Comparison of ENCODE assay signal across 7 mouse cellular contexts in genomic region chr7:46218415-46218814, GRCm38 (mm10). TPM values are rescaled to one million over a fixed set of nuclear protein-coding genes. Genes with fewer than 3 reads are reported as not detected.
DNase-seq lines count a peak whose midpoint lies in the region; ATAC-seq lines count a peak whose summit lies in the region.

No protein-coding gene starts in this region.

- DNase-seq in A20 (ENCODE audit: low read depth, low spot score) (peak; percentile 34), R1 (ENCODE audit: low read depth, low spot score) (peak; percentile 52)
- DNase-seq in hindbrain, embryonic 11.5 days (ENCODE audit: low spot score), result peak; percentile 64
- peak; percentile 23 for DNase-seq in yolk sac, embryonic 10.5 days (ENCODE audit: low spot score)
- DNase-seq in gastrocnemius, adult 8-10 months (ENCODE audit: low spot score in 2 of 2), result no peak
- no peak for DNase-seq in layer of hippocampus, postnatal 36 days

- H3K9me3 ChIP-seq in hindbrain, embryonic 11.5 days (ENCODE audit: control insufficient read depth, low read length), result no peaks in the 10 kb centered on the region
- no peaks in the 10 kb centered on the region for H3K9me3 ChIP-seq in liver, embryonic 12.5 days (replicated peaks)

- no peaks in the 10 kb centered on the region for H3K4me1 ChIP-seq in hindbrain, embryonic 11.5 days (replicated peaks; ENCODE audit: control insufficient read depth, insufficient read depth, low read length)
- peaks cover 5% of the 10 kb centered on the region for H3K4me1 ChIP-seq in liver, embryonic 12.5 days

- no peak overlapping the region for H3K4me2 ChIP-seq in hindbrain, embryonic 11.5 days (replicated peaks; ENCODE audit: low read depth, low read length)
- H3K4me2 ChIP-seq in liver, embryonic 12.5 days, result no peak overlapping the region

- H3K4me3 ChIP-seq in hindbrain, embryonic 11.5 days (ENCODE audit: low read depth, low read length), result no peak overlapping the region
- no peak overlapping the region for H3K4me3 ChIP-seq in liver, embryonic 12.5 days

- H3K9ac ChIP-seq in hindbrain, embryonic 11.5 days (ENCODE audit: low read depth, low read length), result no peak overlapping the region
- H3K9ac ChIP-seq in liver, embryonic 12.5 days, result no peak overlapping the region

- peak; percentile 63 for ATAC-seq in hindbrain, embryonic 11.5 days (ENCODE audit: low FRiP score)
- peak; percentile 54; the same call in 1 of the 2 replicates for ATAC-seq in liver, embryonic 12.5 days

- H3K36me3 ChIP-seq in hindbrain, embryonic 11.5 days (ENCODE audit: control insufficient read depth, insufficient read depth, low read length), result no peaks in the 10 kb centered on the region
- H3K36me3 ChIP-seq in liver, embryonic 12.5 days, result no peaks in the 10 kb centered on the region

- 13% methylated on average over 11 of the region's 11 CpGs for WGBS in hindbrain, embryonic 11.5 days
- 16% methylated on average over 11 of the region's 11 CpGs for WGBS in liver, embryonic 12.5 days (ENCODE audit: insufficient replicate concordance)

- H3K27ac ChIP-seq in hindbrain, embryonic 11.5 days (ENCODE audit: low read depth, low read length), result no peak overlapping the region
- no peak overlapping the region for H3K27ac ChIP-seq in liver, embryonic 12.5 days

- H3K27me3 ChIP-seq in hindbrain, embryonic 11.5 days (ENCODE audit: control insufficient read depth, insufficient read depth, low read length), result no peaks in the 10 kb centered on the region
- H3K27me3 ChIP-seq in liver, embryonic 12.5 days (replicated peaks), result peaks cover 33% of the 10 kb centered on the region

RNA-seq across cellular contexts. Expression of gene Ush1c, which starts 19.9 kb away (rescaled TPM):
- polyA plus RNA-seq in hindbrain, embryonic 11.5 days (2014; fragmentation: Nextera tagmentation; extraction: Ambion mirVana), result 3.0 and 3.4 TPM in 2 replicates
- polyA plus RNA-seq in liver, embryonic 12.5 days (2016; fragmentation: Nextera tagmentation; extraction: Ambion mirVana), result 0.11 TPM in 1 of 2 replicates, not detected in the other
- total RNA-seq in gastrocnemius, adult 8-10 months (2022), result 10 to 100 TPM in 1 of 4 experiments, 1 to 10 TPM in 3; 5.6 to 11.4 (median 7.0) TPM
- total RNA-seq in layer of hippocampus, postnatal 36 days (2021), result under 1 TPM; 0.15 to 0.50 TPM

RNA-seq across cellular contexts. Expression of gene Otog, which starts 22.4 kb away (rescaled TPM):
- 0.45 and 0.71 TPM in 2 replicates for polyA plus RNA-seq in hindbrain, embryonic 11.5 days (2014; fragmentation: Nextera tagmentation; extraction: Ambion mirVana)
- not detected in 2 replicates for polyA plus RNA-seq in liver, embryonic 12.5 days (2016; fragmentation: Nextera tagmentation; extraction: Ambion mirVana)
- total RNA-seq in gastrocnemius, adult 8-10 months (2022), result under 1 TPM; 0.39 to 0.88 (median 0.65) TPM
- total RNA-seq in layer of hippocampus, postnatal 36 days (2021), result under 1 TPM; 0.12 to 0.23 TPM

RNA-seq across cellular contexts. Expression of gene Abcc8, which starts 38.6 kb away (rescaled TPM):
- 1.4 and 1.8 TPM in 2 replicates for polyA plus RNA-seq in hindbrain, embryonic 11.5 days (2014; fragmentation: Nextera tagmentation; extraction: Ambion mirVana)
- 0.20 and 0.33 TPM in 2 replicates for polyA plus RNA-seq in liver, embryonic 12.5 days (2016; fragmentation: Nextera tagmentation; extraction: Ambion mirVana)
- total RNA-seq in gastrocnemius, adult 8-10 months (2022), result 1 to 10 TPM; 3.0 to 6.3 (median 4.2) TPM
- 10 to 100 TPM; 50.7 to 59.2 TPM for total RNA-seq in layer of hippocampus, postnatal 36 days (2021)

Comparison
In these comparisons a context has a peak if more than half of its experiments do, and no peak if none do; other contexts are left out.
1. DNase-seq: peak in A20 (single experiment), R1 (single experiment), hindbrain, embryonic 11.5 days (single experiment) and yolk sac, embryonic 10.5 days (single experiment); none in gastrocnemius, adult 8-10 months (0 of 2) and layer of hippocampus, postnatal 36 days (0 of 2).
2. RNA of gene Ush1c, which starts 19.9 kb away (total RNA-seq): 5.6 to 11.4 TPM in gastrocnemius, adult 8-10 months; 0.15 to 0.50 TPM in layer of hippocampus, postnatal 36 days; every median in the first group is over 4 times any median in the second.
3. RNA of gene Abcc8, which starts 38.6 kb away (total RNA-seq): 50.7 to 59.2 TPM in layer of hippocampus, postnatal 36 days; 3.0 to 6.3 TPM in gastrocnemius, adult 8-10 months; every median in the first group is over 4 times any median in the second.